Mouse (Mus musculus): ENCODE data around the gene Egfl6. TPM values are rescaled to one million over a fixed set of nuclear protein-coding genes. Genes with fewer than 3 reads are reported as not detected.

Gene Egfl6
- polyA plus RNA-seq, 1 experiment from 2014 or later = 0.47 TPM

DNA sequence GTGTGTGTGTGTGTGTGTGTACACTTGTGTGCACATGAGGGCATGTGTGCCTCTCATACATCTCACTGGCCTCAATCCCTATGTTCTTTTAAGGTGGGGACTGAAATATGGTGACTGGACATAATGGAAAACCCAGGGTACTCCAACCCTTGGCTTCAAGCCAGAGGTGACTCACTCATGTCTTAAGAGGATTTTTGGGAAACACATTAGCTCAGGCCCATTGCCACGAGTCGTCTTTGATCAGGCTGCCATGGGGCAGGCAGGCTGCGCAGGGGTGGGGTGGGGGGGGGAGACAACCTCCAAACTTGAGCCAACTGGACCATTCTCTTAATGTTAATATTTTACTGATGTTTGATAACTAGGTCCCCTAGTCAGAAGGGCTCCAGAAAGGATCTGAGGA, 26.2 kb downstream of the Egfl6 start:
- no peaks in the 10 kb centered on the region for H3K4me1 ChIP-seq (ENCODE audit: insufficient read depth)
- no peak overlapping the region for H3K4me3 ChIP-seq (ENCODE audit: low read depth, low read length)
- H3K9ac ChIP-seq (replicated peaks) = no peak overlapping the region
- H3K9me3 ChIP-seq (ENCODE audit: low read length) = no peaks in the 10 kb centered on the region
- no peak overlapping the region for H3K4me2 ChIP-seq (ENCODE audit: low read depth, low read length)
- H3K36me3 ChIP-seq (replicated peaks; ENCODE audit: insufficient read depth, low read length) = no peaks in the 10 kb centered on the region
- TF ChIP-seq CTCF (IDR thresholded peaks at IDR 0.05; ENCODE audit: low read depth) (no peak), EP300 (IDR thresholded peaks at IDR 0.05; ENCODE audit: low read depth) (no peak)
- ATAC-seq (no peak), DNase-seq (no peak)
- no peaks in the 10 kb centered on the region for H3K27me3 ChIP-seq (ENCODE audit: insufficient read depth, low read length)
- WGBS (ENCODE audit: insufficient replicate concordance) = 77% methylated on average over 3 of the region's 3 CpGs
- no peak overlapping the region for H3K27ac ChIP-seq (ENCODE audit: low read depth)

DNA sequence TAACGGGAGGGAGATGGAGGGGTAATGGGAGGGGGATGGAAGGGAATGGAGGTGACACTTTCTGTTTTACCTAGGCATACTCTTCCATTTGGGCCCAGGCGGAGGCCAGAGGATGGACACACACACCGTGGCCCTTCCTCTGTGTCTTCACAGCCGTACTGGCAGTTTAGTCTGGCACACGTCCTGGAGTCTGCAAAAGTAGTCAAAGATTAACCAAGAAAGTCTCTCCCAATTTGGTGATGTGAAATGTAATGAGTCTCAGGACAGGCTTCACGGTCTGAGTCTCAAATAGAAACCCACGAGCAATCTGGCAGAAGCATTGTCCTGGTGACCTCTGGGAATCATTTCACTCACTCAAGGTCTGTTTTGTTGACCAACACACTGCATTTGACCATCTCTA, 33.2 kb downstream of the Egfl6 start:
- 64% methylated on average over 7 of the region's 7 CpGs for WGBS (ENCODE audit: insufficient replicate concordance)

DNA sequence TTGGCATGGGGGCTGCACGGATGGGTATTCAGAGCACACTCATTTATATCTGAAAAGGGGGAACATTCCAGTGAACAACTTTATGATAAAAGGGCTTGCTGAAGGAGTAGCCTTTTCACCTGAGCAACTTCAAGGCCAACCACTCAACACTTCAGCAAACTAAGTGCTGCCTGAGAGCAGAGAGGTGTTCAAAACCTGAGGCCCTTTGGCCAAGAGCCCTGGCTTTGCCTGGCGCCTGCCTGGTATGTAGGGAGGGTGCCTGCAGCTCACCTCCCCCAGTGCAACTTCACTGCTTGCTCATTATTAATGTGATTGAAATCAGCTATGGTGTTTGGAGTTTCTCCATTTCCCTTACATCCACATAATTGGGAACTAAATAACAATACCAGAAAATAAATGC, 39.0 kb downstream of the Egfl6 start:
- H3K4me3 ChIP-seq (ENCODE audit: low read depth, low read length) = no peak overlapping the region
- H3K4me1 ChIP-seq (ENCODE audit: insufficient read depth) = no peaks in the 10 kb centered on the region
- DNase-seq = no peak
- H3K4me2 ChIP-seq (ENCODE audit: low read depth, low read length) = no peak overlapping the region
- TF ChIP-seq CTCF (IDR thresholded peaks at IDR 0.05; ENCODE audit: low read depth) (no peak), EP300 (IDR thresholded peaks at IDR 0.05; ENCODE audit: low read depth) (no peak)
- 0 out of 2 replicates have a peak, but pooled peaks cover 3% of the 10 kb centered on the region for H3K27me3 ChIP-seq (ENCODE audit: insufficient read depth, low read length)
- H3K27ac ChIP-seq (ENCODE audit: low read depth) = no peak overlapping the region
- no peak overlapping the region for H3K9ac ChIP-seq (replicated peaks)
- ATAC-seq = no peak
- no peaks in the 10 kb centered on the region for H3K9me3 ChIP-seq (ENCODE audit: low read length)
- H3K36me3 ChIP-seq (replicated peaks; ENCODE audit: insufficient read depth, low read length) = no peaks in the 10 kb centered on the region
- 68% methylated on average over 2 of the region's 2 CpGs for WGBS (ENCODE audit: insufficient replicate concordance)

More for the DNA sequence above, 33.2 kb downstream of the Egfl6 start:
- Histone ChIP-seq H3K36me3 (replicated peaks; ENCODE audit: insufficient read depth, low read length) (no peaks in the 10 kb centered on the region), H3K4me3 (ENCODE audit: low read depth, low read length) (no peak overlapping the region), H3K4me1 (ENCODE audit: insufficient read depth) (no peaks in the 10 kb centered on the region), H3K4me2 (ENCODE audit: low read depth, low read length) (no peak overlapping the region), H3K9me3 (ENCODE audit: low read length) (no peaks in the 10 kb centered on the region), H3K27ac (ENCODE audit: low read depth) (no peak overlapping the region), H3K9ac (replicated peaks) (no peak overlapping the region), H3K27me3 (ENCODE audit: insufficient read depth, low read length) (no peaks in the 10 kb centered on the region)
- 0 out of 2 replicates have a peak, but pooled peaks have one; percentile 31 for ATAC-seq
- TF ChIP-seq CTCF (IDR thresholded peaks at IDR 0.05; ENCODE audit: low read depth) (no peak), EP300 (IDR thresholded peaks at IDR 0.05; ENCODE audit: low read depth) (no peak)
- peak; percentile 11 for DNase-seq

DNA sequence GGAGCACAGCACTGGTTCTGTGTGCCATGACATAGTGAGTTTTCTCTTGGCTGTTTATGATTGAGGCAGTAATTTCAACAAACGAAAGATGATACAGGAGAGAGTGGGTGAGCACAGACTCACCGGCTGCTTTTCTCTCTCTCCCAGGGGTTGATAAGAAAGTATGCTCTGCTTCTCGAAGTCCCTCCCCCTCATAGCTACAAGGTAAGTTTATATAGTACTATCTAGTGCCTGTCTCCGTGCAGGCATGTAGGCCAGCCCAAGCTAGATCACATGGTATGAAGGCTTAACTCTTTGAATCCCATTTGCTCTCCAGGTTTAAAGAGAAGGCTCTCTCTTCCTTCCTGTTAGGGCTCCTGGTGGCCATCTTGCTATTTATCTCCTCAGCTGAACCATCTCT, 50.4 kb downstream of the Egfl6 start:
- H3K36me3 ChIP-seq (replicated peaks; ENCODE audit: insufficient read depth, low read length) = no peaks in the 10 kb centered on the region
- no peaks in the 10 kb centered on the region for H3K9me3 ChIP-seq (ENCODE audit: low read length)
- 43% methylated on average over 4 of the region's 4 CpGs for WGBS (ENCODE audit: insufficient replicate concordance)
- ATAC-seq (no peak), DNase-seq (no peak)
- no peak overlapping the region for H3K9ac ChIP-seq (replicated peaks)
- no peaks in the 10 kb centered on the region for H3K4me1 ChIP-seq (ENCODE audit: insufficient read depth)
- H3K27ac ChIP-seq (ENCODE audit: low read depth) = no peak overlapping the region
- H3K4me3 ChIP-seq (ENCODE audit: low read depth, low read length) = no peak overlapping the region
- H3K4me2 ChIP-seq (ENCODE audit: low read depth, low read length) = no peak overlapping the region
- no peaks in the 10 kb centered on the region for H3K27me3 ChIP-seq (ENCODE audit: insufficient read depth, low read length)
- TF ChIP-seq CTCF (IDR thresholded peaks at IDR 0.05; ENCODE audit: low read depth) = no peak
- no peak for TF ChIP-seq EP300 (IDR thresholded peaks at IDR 0.05; ENCODE audit: low read depth)

DNA sequence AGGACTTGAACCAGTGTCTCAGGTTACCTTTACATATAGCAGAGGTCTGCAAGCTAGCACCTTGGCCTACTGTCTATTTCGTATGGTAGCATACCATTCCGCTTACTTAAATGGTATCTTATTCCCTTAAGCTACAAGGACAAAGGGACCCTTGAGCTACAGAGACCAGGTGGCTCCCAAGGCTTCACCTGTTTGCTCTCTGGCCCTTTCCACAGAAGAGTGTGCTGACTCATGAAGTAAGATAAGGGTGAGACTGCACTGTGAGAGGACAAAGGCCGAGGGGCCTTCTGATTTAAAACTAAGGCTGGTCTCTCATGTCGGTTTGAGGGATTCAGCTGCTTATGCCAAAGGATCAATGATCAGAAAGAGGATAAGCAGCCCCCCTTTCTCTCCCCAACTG, 52.1 kb downstream of the Egfl6 start:
- WGBS (ENCODE audit: insufficient replicate concordance) = 79% methylated on average over 4 of the region's 4 CpGs
- no peak for ATAC-seq
- no peaks in the 10 kb centered on the region; the same call in 1 of the 2 replicates for H3K27me3 ChIP-seq (ENCODE audit: insufficient read depth, low read length)

DNA sequence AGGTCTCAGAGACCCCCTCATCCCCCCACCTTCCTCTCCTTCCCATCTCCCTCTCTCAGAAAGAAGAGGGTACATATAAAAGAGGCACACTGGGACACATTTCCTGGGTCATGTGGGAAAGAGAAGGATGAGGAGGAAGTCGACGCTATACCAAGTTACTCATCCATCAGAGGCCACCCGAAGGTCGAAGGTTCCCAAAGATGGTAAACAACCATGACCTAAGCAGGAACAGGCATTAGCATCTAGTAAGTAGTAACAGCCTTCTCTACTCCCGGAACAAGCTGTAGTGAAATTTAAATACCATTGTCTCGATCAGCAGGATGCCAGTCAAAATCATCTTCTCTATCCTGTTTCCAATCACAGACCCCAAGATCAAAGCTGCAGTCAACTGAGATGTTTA, 53.8 kb downstream of the Egfl6 start:
- DNase-seq (no peak), ATAC-seq (no peak)
- no peak overlapping the region for H3K4me3 ChIP-seq (ENCODE audit: low read depth, low read length)
- no peaks in the 10 kb centered on the region for H3K9me3 ChIP-seq (ENCODE audit: low read length)
- H3K36me3 ChIP-seq (replicated peaks; ENCODE audit: insufficient read depth, low read length) = no peaks in the 10 kb centered on the region
- no peak overlapping the region for H3K9ac ChIP-seq (replicated peaks)
- no peak overlapping the region for H3K4me2 ChIP-seq (ENCODE audit: low read depth, low read length)
- TF ChIP-seq CTCF (IDR thresholded peaks at IDR 0.05; ENCODE audit: low read depth) (no peak), EP300 (IDR thresholded peaks at IDR 0.05; ENCODE audit: low read depth) (no peak)
- H3K4me1 ChIP-seq (ENCODE audit: insufficient read depth) = no peaks in the 10 kb centered on the region
- H3K27me3 ChIP-seq (ENCODE audit: insufficient read depth, low read length) = no peaks in the 10 kb centered on the region; the same call in 1 of the 2 replicates
- no peak overlapping the region for H3K27ac ChIP-seq (ENCODE audit: low read depth)
- WGBS (ENCODE audit: insufficient replicate concordance) = 38% methylated on average over 6 of the region's 6 CpGs

More for the DNA sequence above, 52.1 kb downstream of the Egfl6 start:
- no peak overlapping the region for H3K27ac ChIP-seq (ENCODE audit: low read depth)
- no peaks in the 10 kb centered on the region for H3K4me1 ChIP-seq (ENCODE audit: insufficient read depth)
- no peaks in the 10 kb centered on the region for H3K9me3 ChIP-seq (ENCODE audit: low read length)
- no peaks in the 10 kb centered on the region for H3K36me3 ChIP-seq (replicated peaks; ENCODE audit: insufficient read depth, low read length)
- no peak overlapping the region for H3K9ac ChIP-seq (replicated peaks)
- no peak overlapping the region for H3K4me2 ChIP-seq (ENCODE audit: low read depth, low read length)
- no peak overlapping the region for H3K4me3 ChIP-seq (ENCODE audit: low read depth, low read length)
- no peak for DNase-seq
- TF ChIP-seq EP300 (IDR thresholded peaks at IDR 0.05; ENCODE audit: low read depth) = no peak
- no peak for TF ChIP-seq CTCF (IDR thresholded peaks at IDR 0.05; ENCODE audit: low read depth)

DNA sequence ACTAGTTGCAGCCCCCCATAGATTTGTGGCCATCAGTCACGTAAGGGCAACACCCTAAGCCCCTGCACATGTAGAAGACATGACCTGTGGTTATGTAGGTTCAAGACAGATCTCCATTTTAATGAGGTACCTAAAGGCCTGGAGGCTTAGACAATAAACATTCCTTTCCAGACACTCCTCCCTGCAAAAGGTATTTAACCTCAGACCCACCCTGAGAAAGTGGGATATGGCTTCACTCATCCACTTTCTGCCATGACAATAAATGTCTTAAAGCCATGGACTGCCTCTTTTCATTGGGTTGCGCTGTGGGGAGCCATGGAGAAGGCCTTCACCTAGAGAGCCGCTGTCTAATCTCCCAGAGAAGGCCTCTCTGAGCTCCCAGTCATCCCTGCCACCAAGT, 57.4 kb downstream of the Egfl6 start:
- Histone ChIP-seq H3K27me3 (ENCODE audit: insufficient read depth, low read length) (no peaks in the 10 kb centered on the region; the same call in 1 of the 2 replicates), H3K36me3 (replicated peaks; ENCODE audit: insufficient read depth, low read length) (no peaks in the 10 kb centered on the region), H3K9ac (replicated peaks) (no peak overlapping the region), H3K4me2 (ENCODE audit: low read depth, low read length) (no peak overlapping the region), H3K27ac (ENCODE audit: low read depth) (no peak overlapping the region), H3K4me3 (ENCODE audit: low read depth, low read length) (no peak overlapping the region), H3K4me1 (ENCODE audit: insufficient read depth) (no peaks in the 10 kb centered on the region), H3K9me3 (ENCODE audit: low read length) (no peaks in the 10 kb centered on the region)
- ATAC-seq (no peak), DNase-seq (no peak)
- WGBS (ENCODE audit: insufficient replicate concordance) = 80% methylated on average over 3 of the region's 3 CpGs
- TF ChIP-seq EP300 (IDR thresholded peaks at IDR 0.05; ENCODE audit: low read depth) (no peak), CTCF (IDR thresholded peaks at IDR 0.05; ENCODE audit: low read depth) (no peak)

Measured in liver, postnatal 0 days (tissue).